Mouse (Mus musculus) cerebellum, postnatal 10 days (tissue): ENCODE results near the gene Olfr235.
"Not testable (repeated sequence)": the region's sequence is repeated elsewhere in the genome, so short reads cannot be mapped to it uniquely, and the experiment has no call there.

ENCODE experiments used
- DNase-seq, 2 experiments: peaks; one replicate each; pipeline ENCODE4 v3.0.0; 2021; ENCODE audit warnings: mixed read lengths in 2 of 2

The Olfr235 gene

GRCm38 (mm10) chr19:12260732-12261131 is at the start of gene Olfr235:
TSS of gene Olfr235 (plus strand) at chr19:12261032.
- DNase-seq = no peak

GRCm38 (mm10) chr19:12232496-12232895 is 28.3 kb upstream of the Olfr235 start, which contains the start of gene Olfr1432:
TSS of gene Olfr1432 (minus strand) at chr19:12232596.
- DNase-seq = not testable (repeated sequence)

GRCm38 (mm10) chr19:12241559-12241958 is 19.3 kb upstream of the Olfr235 start, which contains the start of gene Olfr262:
TSS of gene Olfr262 (minus strand) at chr19:12241659.
- DNase-seq = no peak

- DNase-seq = no peak
Measured at GRCm38 (mm10) chr19:12279554-12279953, 18.7 kb downstream of the Olfr235 start, which contains the start of gene Olfr1434. TSS of gene Olfr1434 (plus strand) at chr19:12279854.

GRCm38 (mm10) chr19:12292979-12293378 is 32.1 kb downstream of the Olfr235 start:
- DNase-seq = no peak

GRCm38 (mm10) chr19:12299030-12299429 is 38.2 kb downstream of the Olfr235 start, which contains the start of gene Olfr1436:
TSS of gene Olfr1436 (minus strand) at chr19:12299130.
- not testable (repeated sequence) for DNase-seq
